Mouse (Mus musculus): ENCODE measurements around the gene Cntnap2.
"Not testable (repeated sequence)": the region's sequence is repeated elsewhere in the genome, so short reads cannot be mapped to it uniquely, and the experiment has no call there.

Cntnap2 gene

GRCm38 (mm10) chr6:47174580-47175294 lies 2115.6 kb downstream of the Cntnap2 start:
- DNase-seq (ENCODE audit: low spot score in 2 of 2), result not testable (repeated sequence)

DNA sequence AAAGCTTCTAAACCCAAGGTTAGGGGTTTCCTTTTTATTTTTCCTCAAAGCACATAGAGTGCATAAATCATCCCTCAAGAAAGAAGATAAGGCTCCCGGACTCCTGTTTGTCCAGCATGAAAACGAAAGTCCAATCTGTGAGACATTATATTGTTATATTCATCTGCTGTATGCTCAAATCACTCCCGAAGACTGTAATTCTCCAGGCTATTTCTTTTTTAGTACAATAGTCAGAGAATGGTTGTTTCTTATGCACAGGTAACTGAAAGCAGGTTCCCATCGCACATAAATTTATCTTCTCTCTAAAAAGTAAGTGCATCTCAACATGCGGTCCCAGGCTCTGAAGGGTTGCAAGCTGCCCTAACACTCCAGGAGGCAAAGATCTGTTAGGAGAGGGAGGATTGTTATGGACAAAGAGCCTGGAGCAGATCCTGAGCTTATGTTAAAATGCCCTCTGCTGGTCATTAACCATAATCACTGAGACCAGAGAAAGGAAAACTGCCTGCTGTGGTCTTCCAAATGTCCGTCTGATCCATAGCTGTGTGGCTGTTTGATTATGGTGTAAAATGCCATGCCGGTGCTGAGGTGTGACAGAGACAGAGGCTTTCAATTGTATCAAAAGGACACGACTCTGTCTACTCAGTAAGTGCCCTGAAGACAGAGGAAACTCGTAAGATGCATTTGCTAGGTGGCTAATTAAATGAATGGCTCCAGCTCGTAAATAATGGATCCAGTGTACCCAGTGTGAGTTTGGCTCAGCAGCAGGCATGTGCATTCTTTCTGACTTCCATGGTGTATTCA lies 2116.4 kb downstream of the Cntnap2 start:
- DNase-seq (ENCODE audit: low spot score in 2 of 2), result not testable (repeated sequence)

GRCm38 (mm10) chr6:47176157-47176555 lies 2117.0 kb downstream of the Cntnap2 start:
- DNase-seq (ENCODE audit: low spot score in 2 of 2), result not testable (repeated sequence)

- DNase-seq (ENCODE audit: low spot score in 2 of 2), result not testable (repeated sequence)
Observed at GRCm38 (mm10) chr6:47181372-47181771, 2122.2 kb downstream of the Cntnap2 start.

DNA sequence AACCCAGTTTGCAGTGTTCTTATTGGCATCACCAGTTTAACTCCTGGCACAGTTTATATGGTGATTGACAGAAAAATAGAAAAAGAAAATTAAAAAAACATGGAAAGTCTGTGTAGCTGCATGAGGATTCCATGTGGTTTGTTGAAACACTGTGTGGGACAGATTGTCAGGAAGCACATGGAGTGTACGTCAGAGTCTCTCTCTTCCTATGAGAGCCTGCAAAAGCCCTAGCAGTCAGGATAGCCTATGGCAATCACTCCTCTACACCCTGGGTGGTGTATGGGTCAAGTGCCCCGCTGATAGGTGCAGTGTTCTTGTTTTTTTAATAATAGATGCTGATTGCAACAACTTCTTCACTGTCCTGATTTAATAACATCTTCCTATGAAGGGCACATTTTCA lies 2123.1 kb downstream of the Cntnap2 start:
- no peak for DNase-seq (ENCODE audit: low spot score in 2 of 2)

GRCm38 (mm10) chr6:47182756-47183155 lies 2123.6 kb downstream of the Cntnap2 start:
- DNase-seq (ENCODE audit: low spot score in 2 of 2), result no peak

GRCm38 (mm10) chr6:47183850-47184249 lies 2124.7 kb downstream of the Cntnap2 start:
- DNase-seq (ENCODE audit: low spot score in 2 of 2), result not testable (repeated sequence)

- DNase-seq (ENCODE audit: low spot score in 2 of 2), result no peak
Observed at GRCm38 (mm10) chr6:47188193-47188592, 2129.0 kb downstream of the Cntnap2 start.

DNA sequence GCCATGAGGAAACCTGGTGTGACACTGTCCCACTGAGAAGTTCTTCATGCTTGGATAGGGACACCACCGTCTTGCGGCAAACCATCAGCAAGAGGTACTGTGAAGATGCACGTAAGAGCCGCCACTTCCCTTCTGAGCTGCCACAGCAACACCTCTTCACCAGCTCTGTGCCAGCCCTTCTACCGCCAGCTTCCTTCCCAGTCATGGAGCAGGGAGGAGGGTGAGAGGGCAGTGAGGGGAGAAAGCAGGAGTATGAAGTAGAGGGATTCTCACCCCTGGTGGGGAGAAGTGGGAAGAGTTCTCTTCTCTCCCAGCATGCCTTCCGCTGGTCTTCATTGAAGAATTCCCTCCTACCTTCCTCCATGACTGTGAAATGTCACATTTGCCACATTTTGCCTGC lies 2129.4 kb downstream of the Cntnap2 start:
- DNase-seq (ENCODE audit: low spot score in 2 of 2), result not testable (repeated sequence)

DNA sequence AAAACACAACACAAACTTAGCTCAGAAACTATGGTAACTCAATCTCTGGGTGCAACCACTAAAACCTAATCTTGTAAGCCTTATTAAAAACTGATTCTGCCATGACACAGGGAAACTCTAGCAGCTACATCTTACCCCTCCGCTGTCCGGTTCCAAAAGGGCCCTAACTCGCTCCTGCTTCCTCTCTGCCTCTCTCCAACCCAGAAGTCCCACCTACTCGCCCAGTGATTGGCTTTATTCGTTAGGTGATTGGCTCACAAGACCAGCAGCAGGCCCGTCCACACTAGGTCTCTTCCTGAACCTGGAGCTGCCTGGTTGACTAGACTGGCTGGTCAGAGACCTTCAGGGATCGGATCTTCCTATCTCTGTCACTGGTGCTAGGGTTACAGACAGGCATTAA lies 2131.1 kb downstream of the Cntnap2 start:
- no peak for DNase-seq (ENCODE audit: low spot score in 2 of 2)

- DNase-seq (ENCODE audit: low spot score in 2 of 2), result peak in 1 of 2 experiments; percentile 23
Observed at GRCm38 (mm10) chr6:47191277-47191800, 2132.2 kb downstream of the Cntnap2 start.

DNA sequence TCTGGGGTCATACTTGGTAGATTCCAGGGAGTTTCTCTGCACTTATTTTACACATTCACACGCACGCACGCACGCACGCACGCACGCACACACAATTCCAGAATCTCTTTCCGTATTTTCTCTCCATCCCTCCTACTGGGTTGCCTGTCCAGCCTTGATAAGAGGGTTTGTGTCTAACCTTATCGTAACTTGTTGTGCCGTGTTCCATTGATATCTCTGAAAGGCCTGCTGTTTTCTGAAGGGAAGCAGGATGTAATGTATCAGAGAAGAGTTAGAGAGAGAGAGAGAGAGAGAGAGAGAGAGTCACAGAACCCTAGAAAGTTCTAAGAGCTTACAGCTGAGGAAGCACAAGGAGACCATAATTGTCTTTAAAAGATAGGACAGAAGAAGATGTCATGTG lies 2132.8 kb downstream of the Cntnap2 start:
- no peak for DNase-seq (ENCODE audit: low spot score in 2 of 2)

- no peak for DNase-seq (ENCODE audit: low spot score in 2 of 2)
Observed at GRCm38 (mm10) chr6:47192478-47192877, 2133.3 kb downstream of the Cntnap2 start.

- DNase-seq (ENCODE audit: low spot score in 2 of 2), result no peak
Observed at GRCm38 (mm10) chr6:47197570-47197969, 2138.4 kb downstream of the Cntnap2 start.

GRCm38 (mm10) chr6:47200671-47201070 lies 2141.5 kb downstream of the Cntnap2 start:
- no peak for DNase-seq (ENCODE audit: low spot score in 2 of 2)

GRCm38 (mm10) chr6:47208031-47208430 lies 2148.9 kb downstream of the Cntnap2 start:
- DNase-seq (ENCODE audit: low spot score in 2 of 2), result no peak

DNA sequence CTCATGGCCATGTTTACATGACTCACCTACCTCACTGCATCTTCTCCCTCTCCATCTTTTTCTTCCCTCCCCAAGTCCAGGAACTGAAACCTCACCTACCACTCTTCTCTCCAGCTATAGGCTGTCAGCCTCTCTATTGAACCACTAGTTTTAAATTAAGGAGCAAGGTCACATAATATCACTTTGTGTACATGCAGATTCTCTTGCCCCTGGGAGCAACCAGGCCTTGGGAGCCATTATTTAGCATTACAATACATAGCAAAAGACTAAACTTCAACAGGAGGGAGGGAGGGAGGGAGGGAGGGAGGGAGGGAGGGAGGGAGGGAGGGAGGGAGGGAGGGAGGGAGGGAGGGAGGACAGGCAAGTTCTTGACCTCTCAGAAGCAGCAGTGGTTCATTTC lies 2155.6 kb downstream of the Cntnap2 start:
- DNase-seq (ENCODE audit: low spot score in 2 of 2), result no peak

GRCm38 (mm10) chr6:47223578-47223977 lies 2164.4 kb downstream of the Cntnap2 start:
- not testable (repeated sequence) for DNase-seq (ENCODE audit: low spot score in 2 of 2)

DNA sequence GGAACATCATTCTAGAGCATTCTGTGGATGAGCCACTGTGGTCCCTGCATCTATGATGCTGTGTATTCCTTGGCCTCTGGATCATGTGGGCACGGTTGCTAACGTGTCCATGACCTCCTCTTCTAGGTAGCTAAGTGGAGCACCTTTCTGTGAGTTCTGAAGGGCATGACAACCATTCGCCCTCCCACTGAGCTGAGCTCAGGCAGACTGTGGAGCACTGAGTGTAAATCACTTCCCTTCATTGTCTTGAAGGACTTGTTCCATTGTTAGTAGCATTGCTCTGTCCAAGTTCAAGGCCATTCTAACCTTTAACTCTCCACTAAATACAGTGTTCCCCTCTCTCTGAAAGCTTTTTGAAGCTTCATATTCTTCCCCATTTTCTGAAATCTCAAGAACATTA lies 2166.2 kb downstream of the Cntnap2 start:
- not testable (repeated sequence) for DNase-seq (ENCODE audit: low spot score in 2 of 2)

DNA sequence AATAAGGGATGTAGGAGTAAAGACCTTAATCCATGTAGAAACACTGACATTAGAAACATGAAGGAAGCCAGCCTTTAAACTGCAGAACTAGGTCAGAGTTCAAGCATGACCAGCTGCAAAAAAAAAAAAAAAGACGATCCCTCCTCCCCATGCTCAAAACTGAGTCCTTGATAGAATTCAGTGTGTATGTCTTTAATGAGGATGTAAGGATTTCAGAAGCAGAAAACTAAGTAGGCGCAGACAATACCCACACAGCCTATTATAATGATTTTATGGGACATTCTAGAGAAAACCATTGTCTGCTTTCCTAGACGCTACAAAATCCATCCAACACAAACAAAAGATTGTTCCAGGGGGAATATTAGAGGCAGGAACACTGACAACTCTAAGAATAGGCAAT lies 2168.4 kb downstream of the Cntnap2 start:
- no peak for DNase-seq (ENCODE audit: low spot score in 2 of 2)

DNA sequence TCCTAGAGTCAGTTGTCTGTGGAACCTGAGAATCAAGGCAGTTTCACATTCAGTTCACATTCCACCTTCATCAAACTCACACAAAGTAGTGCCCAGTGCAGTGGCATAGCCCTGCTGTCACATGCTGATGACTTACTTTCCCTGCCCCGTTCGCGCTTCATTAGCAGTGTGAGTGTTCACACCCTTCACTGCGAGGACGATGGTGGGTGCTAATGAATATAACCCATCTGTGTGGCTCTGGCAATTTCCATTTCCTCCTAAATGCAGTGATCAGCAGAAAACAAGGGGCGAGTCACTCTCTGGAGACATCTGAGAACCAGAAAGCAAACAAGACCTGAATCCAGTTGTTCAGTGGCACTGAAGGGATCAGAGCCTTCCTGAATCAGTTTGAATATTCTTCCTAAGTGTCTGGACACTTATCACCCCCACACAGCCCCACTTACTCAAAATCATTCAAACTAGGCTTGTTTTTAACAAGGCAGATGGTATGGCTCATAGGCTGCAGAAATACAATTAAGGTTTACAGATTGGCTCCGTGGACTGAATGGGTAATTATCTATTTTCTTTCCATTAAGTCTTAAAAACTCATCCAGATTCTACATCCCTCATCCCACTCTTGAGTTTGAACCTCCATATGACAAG lies 2169.6 kb downstream of the Cntnap2 start:
- no peak for DNase-seq (ENCODE audit: low spot score in 2 of 2)

DNA sequence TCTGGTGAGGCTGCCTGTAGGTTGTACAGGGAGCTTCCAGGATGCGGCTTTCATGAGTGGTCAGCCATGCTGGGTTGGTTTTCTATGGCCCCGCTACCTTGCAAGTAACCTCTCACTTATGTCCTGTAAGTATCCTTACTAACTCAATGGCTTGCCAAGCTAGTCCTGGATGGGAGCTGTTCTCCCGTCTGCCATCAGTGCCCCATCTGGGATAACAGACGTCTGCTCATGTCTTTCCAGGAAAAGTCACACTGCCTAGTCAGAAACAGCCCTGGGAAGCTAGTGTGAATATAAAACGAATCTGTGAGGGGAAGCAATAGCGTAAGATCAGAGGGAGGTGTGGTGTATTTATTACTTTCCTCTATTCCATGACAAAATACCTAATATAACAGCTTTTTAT lies 2172.4 kb downstream of the Cntnap2 start:
- DNase-seq (ENCODE audit: low spot score in 2 of 2), result no peak

Measured in heart, adult 9 months (tissue).